Mouse (Mus musculus) heart, embryonic 16.5 days (tissue): ENCODE results near the gene Tmem94. TPM values are rescaled to one million over a fixed set of nuclear protein-coding genes. Genes with fewer than 3 reads are reported as not detected.

ENCODE experiments used
- ATAC-seq: fragments of 200-750 bp; cut with Nextera tagmentation; replicated peaks from 2 replicates; pipeline ENCODE4 v1.8.0; 2017; ENCODE audit warnings: moderate number of reproducible peaks; ENCODE audit not compliant: insufficient read depth, low FRiP score; ENCODE audit errors: extremely low read depth
- H3K27ac ChIP-seq: fragments of 300-500 bp; sonication (generic); 2 replicates; pipeline ENCODE4 v1.5.1; 2014; ENCODE audit warnings: mild to moderate bottlenecking, low read length, control low read depth, moderate library complexity
- H3K27me3 ChIP-seq: fragments of 300-500 bp; sonication (generic); 2 replicates; pipeline ENCODE4 v1.6.1; 2014; ENCODE audit warnings: low read length, mixed read lengths; ENCODE audit not compliant: control insufficient read depth, insufficient read depth
- H3K36me3 ChIP-seq: fragments of 300-500 bp; sonication (generic); 2 replicates; pipeline ENCODE4 v1.6.1; 2014; ENCODE audit not compliant: control insufficient read depth, insufficient read depth
- H3K4me1 ChIP-seq: fragments of 300-500 bp; sonication (generic); 2 replicates; pipeline ENCODE4 v1.6.1; 2014; ENCODE audit warnings: low read length, mixed read lengths; ENCODE audit not compliant: control insufficient read depth, insufficient read depth
- H3K4me2 ChIP-seq: fragments of 300-500 bp; sonication (generic); 2 replicates; pipeline ENCODE4 v1.6.1; 2014; ENCODE audit warnings: low read depth, mild to moderate bottlenecking, control low read depth, low read length
- H3K4me3 ChIP-seq: fragments of 300-500 bp; sonication (generic); 2 replicates; pipeline ENCODE4 v1.5.1; 2014; ENCODE audit warnings: mild to moderate bottlenecking, control low read depth, low read length
- H3K9ac ChIP-seq: fragments of 300-500 bp; sonication (generic); 2 replicates; pipeline ENCODE4 v1.6.1; 2014; ENCODE audit warnings: low read length, control low read depth
- H3K9me3 ChIP-seq: fragments of 300-500 bp; sonication (generic); replicated peaks from 2 replicates; pipeline ENCODE4 v1.6.1; 2016; ENCODE audit warnings: low read length; ENCODE audit not compliant: control insufficient read depth
- WGBS: fragments of 180-500 bp; shearing (Covaris S2); extraction: QIAGEN DNeasy Blood & Tissue Kit; methylation state at CpG from one replicate; pipeline ENCODE4 v1.1.7; 2014; 5-methylcytosine and 5-hydroxymethylcytosine counted together
- polyA plus RNA-seq: library from polyadenylated mRNA; unstranded; fragments of >200 nt; fragmentation: Nextera tagmentation; extraction: Ambion mirVana; gene quantifications from 2 replicates; pipeline ENCODE4 v1.2.1, GENCODE M21; 2015

The Tmem94 gene
- polyA plus RNA-seq, result 36.8 and 43.1 TPM in 2 replicates

GRCm38 (mm10) chr11:115765103-115765606, at the start of gene Tmem94:
Tmem94 (plus strand) TSS chr11:115765433.
- ATAC-seq, result peak; percentile 92
- Histone ChIP-seq H3K4me2 (peak within 1 kb of the TSS; percentile 80), H3K9me3 (no peaks in the 10 kb centered on the region), H3K4me1 (peaks cover 26% of the 10 kb centered on the region), H3K4me3 (peak within 1 kb of the TSS; percentile 79), H3K36me3 (no peaks in the 10 kb centered on the region), H3K27ac (peak within 1 kb of the TSS; percentile 99), H3K27me3 (no peaks in the 10 kb centered on the region), H3K9ac (peak within 1 kb of the TSS; percentile 92)
- WGBS, result under 1% methylated on average over 32 of the region's 32 CpGs

- H3K9ac ChIP-seq, result no peak overlapping the region
- H3K36me3 ChIP-seq, result no peaks in the 10 kb centered on the region
- 68% methylated on average over 15 of the region's 15 CpGs for WGBS
- H3K4me2 ChIP-seq, result no peak overlapping the region
- no peak for ATAC-seq
- no peaks in the 10 kb centered on the region for H3K27me3 ChIP-seq
- H3K4me1 ChIP-seq, result peaks cover 2% of the 10 kb centered on the region; the same call in 1 of the 2 replicates
- H3K4me3 ChIP-seq, result no peak overlapping the region
- no peaks in the 10 kb centered on the region for H3K9me3 ChIP-seq
- H3K27ac ChIP-seq, result no peak overlapping the region
Observed at GRCm38 (mm10) chr11:115716410-115717338, 48.6 kb upstream of the Tmem94 start.

DNA sequence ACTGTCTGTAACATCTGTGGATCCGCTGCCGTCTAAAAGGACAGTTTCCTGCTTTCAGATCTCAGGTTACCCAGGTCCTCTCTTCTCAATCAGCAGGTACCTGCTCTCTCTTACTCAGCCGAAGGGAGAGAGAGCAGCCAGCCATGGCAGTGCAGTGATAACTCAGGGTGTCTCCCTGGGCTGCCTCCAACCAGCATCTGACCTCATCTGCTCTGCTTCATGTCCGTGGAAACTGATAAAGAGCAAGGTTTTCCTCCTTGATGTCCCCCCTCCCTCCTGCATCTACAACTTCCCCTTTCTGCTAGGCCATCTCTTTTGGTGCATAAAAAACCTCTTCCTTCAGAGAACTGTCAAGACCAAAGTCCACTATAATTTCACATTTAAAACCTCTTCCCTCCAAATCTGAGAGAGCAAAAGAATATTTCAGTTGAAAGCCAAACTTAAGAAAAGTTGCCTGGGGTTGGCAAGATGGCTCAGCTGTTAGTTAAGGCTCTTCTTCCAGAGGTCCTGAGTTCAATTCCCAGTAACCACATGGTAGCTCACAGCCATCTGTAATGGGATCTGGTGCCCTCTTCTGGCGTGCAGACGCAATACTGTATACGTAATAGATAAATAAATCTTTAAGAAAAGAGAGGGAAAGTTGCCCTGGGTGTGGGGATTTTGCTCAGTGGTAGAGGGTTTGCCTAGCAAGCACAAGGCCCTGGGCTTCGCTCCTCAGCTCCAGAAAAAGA, 47.4 kb upstream of the Tmem94 start:
- ATAC-seq, result no peak
- no peak overlapping the region for H3K4me2 ChIP-seq
- H3K27me3 ChIP-seq, result no peaks in the 10 kb centered on the region
- H3K4me3 ChIP-seq, result no peak overlapping the region
- 45% methylated on average over 8 of the region's 8 CpGs for WGBS
- H3K27ac ChIP-seq, result no peak overlapping the region
- H3K36me3 ChIP-seq, result no peaks in the 10 kb centered on the region
- no peaks in the 10 kb centered on the region for H3K9me3 ChIP-seq
- H3K4me1 ChIP-seq, result peaks cover 2% of the 10 kb centered on the region; the same call in 1 of the 2 replicates
- no peak overlapping the region for H3K9ac ChIP-seq

DNA sequence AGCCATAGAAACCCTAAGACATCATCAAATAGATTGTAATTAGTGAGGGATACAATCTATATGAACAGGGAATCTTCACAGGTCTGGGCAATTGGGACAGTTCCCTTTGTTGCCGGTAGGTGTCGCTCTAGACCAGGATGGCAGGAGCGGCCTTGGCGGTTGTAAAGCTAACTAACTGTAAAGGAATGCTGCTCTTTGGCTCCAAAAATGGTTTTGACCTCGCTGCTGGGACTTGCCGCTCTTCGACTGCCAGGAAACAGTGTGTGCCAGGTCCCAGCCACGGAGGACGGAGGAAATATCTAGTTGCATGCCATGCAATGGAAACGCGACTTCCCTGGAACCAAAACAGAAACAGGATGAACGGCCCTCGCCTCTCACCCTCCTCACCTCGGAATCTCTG, 42.6 kb upstream of the Tmem94 start:
- Histone ChIP-seq H3K4me2 (peak overlapping the region; percentile 61), H3K4me1 (peaks cover 5% of the 10 kb centered on the region; the same call in 1 of the 2 replicates), H3K9me3 (no peaks in the 10 kb centered on the region), H3K4me3 (peak overlapping the region; percentile 40), H3K27ac (peak overlapping the region; percentile 74), H3K9ac (peak overlapping the region; percentile 61), H3K27me3 (no peaks in the 10 kb centered on the region), H3K36me3 (no peaks in the 10 kb centered on the region)
- peak; percentile 83 for ATAC-seq
- 11% methylated on average over 14 of the region's 14 CpGs for WGBS

DNA sequence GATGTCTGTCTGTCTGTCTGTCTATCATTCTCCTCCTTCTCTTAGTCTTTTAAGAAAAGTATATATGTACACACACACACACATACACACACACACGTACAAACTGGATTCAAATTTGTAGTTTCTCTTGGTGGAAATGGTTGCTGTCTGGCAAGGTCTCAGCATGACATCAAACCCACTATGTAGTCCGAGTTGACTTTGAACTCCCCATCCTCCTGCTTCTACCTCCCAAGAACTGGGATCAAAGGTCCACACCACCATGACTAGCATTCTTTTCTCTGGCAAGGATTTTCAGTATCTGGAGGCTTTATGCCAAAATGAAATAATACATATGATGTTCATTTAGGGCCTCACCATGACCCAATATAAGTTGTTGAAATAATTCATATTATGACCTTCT, 42.0 kb upstream of the Tmem94 start:
- Histone ChIP-seq H3K9me3 (no peaks in the 10 kb centered on the region), H3K9ac (peak overlapping the region; percentile 61), H3K4me1 (peaks cover 5% of the 10 kb centered on the region; the same call in 1 of the 2 replicates), H3K4me2 (peak overlapping the region; percentile 61; the same call in 1 of the 2 replicates), H3K27ac (peak overlapping the region; percentile 74), H3K4me3 (no peak overlapping the region), H3K27me3 (no peaks in the 10 kb centered on the region), H3K36me3 (no peaks in the 10 kb centered on the region)
- ATAC-seq, result no peak
- WGBS, result 69% methylated on average over 2 of the region's 2 CpGs

DNA sequence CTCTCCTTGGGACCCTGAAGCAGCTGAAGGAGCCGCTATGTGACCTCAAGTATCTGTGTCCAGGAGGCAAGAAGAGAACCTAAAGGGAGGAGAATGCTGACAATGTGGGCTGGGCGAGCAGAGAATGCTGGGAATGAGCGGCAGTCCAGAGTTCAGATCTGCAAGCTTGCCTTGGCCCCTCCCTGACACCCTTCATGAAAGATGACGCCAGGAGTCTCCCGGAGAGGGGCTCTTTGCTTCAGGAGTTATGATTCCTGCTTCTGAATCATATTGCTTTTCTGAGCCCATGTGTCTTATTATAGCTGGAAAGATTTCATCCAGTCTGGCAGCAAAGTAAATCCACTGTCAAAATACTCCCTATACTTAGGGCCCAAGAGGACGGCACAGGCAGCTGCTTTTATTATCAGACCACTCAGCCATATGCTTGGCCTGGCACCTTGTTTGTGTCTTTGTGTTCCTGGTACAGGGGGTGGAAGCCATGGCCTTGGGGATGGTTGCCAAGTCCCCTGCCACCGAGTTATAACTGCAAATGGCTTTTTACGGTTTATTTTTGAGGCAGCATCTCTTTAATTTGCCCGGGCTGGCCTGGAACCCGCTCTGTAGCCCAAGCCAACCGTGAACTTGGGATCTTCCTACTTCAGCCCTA, 31.1 kb upstream of the Tmem94 start:
- peak; percentile 69 for ATAC-seq
- H3K27ac ChIP-seq, result peak overlapping the region; percentile 78
- no peaks in the 10 kb centered on the region for H3K27me3 ChIP-seq
- 39% methylated on average over 11 of the region's 11 CpGs for WGBS
- H3K4me2 ChIP-seq, result no peak overlapping the region; the same call in 1 of the 2 replicates
- no peaks in the 10 kb centered on the region for H3K36me3 ChIP-seq
- no peaks in the 10 kb centered on the region for H3K9me3 ChIP-seq
- no peak overlapping the region; the same call in 1 of the 2 replicates for H3K9ac ChIP-seq
- H3K4me1 ChIP-seq, result peaks cover 19% of the 10 kb centered on the region
- H3K4me3 ChIP-seq, result no peak overlapping the region

- 0 out of 2 replicates have a peak, but pooled peaks have one; percentile 6 for ATAC-seq
- no peak overlapping the region for H3K9ac ChIP-seq
- peaks cover 19% of the 10 kb centered on the region for H3K4me1 ChIP-seq
- peak overlapping the region; percentile 67 for H3K27ac ChIP-seq
- H3K4me3 ChIP-seq, result no peak overlapping the region
- H3K9me3 ChIP-seq, result no peaks in the 10 kb centered on the region
- 65% methylated on average over 10 of the region's 10 CpGs for WGBS
- no peaks in the 10 kb centered on the region for H3K36me3 ChIP-seq
- no peak overlapping the region for H3K4me2 ChIP-seq
- no peaks in the 10 kb centered on the region for H3K27me3 ChIP-seq
Observed at GRCm38 (mm10) chr11:115737608-115738208, 27.5 kb upstream of the Tmem94 start.

DNA sequence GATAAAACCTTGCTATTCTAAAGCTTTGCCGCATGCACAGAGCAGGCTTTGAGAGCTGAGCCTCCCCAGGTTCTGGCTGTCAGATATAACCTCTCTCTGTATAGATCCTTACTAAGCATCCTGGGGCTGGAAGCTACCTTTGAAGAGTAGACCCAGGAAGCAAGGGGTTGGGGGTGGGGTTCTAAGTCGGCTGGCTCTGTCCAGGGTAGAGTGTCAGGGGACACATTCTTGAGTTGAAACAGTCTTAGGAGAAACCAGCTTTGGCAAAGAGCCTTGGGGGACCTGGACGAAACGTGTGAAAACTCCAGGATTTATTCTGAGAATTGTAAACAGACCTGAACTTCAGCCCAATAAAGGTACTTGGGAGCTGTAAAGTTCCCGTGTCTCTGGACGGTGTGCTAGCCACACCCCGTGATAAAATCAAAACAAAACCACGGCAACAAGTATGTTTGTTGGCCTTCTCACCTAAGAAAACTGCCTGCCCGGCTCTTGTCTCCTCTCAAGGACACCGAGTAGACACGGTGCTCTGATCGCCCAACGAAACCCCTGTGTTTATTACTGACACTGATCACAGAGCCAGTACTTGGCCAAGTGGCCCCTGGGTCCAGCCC, 26.9 kb upstream of the Tmem94 start:
- H3K4me3 ChIP-seq, result no peak overlapping the region
- no peaks in the 10 kb centered on the region for H3K9me3 ChIP-seq
- H3K36me3 ChIP-seq, result no peaks in the 10 kb centered on the region
- H3K9ac ChIP-seq, result peak overlapping the region; percentile 50
- peaks cover 19% of the 10 kb centered on the region for H3K4me1 ChIP-seq
- peak overlapping the region; percentile 67 for H3K27ac ChIP-seq
- ATAC-seq, result peak; percentile 54
- WGBS, result 29% methylated on average over 13 of the region's 13 CpGs
- H3K27me3 ChIP-seq, result no peaks in the 10 kb centered on the region
- H3K4me2 ChIP-seq, result peak overlapping the region; percentile 16
